Mouse (Mus musculus): ENCODE results near the gene Mlst8.

GRCm38 (mm10) chr17:24446590-24446989 is 32.3 kb downstream of the Mlst8 start:
- TF ChIP-seq CTCF (IDR thresholded peaks at IDR 0.05; ENCODE audit: low read depth) (no peak), EP300 (optimal IDR thresholded peaks at IDR 0.05) (no peak)
